Mouse (Mus musculus) bone marrow macrophage, adult 2 months (primary cell): ENCODE data around the gene Mctp2. TPM values are rescaled to one million over a fixed set of nuclear protein-coding genes. Genes with fewer than 3 reads are reported as not detected.

Source experiments
- H3K27ac ChIP-seq: 2 replicates; pipeline ENCODE4 v1.5.1; 2012; ENCODE audit warnings: low read depth, low read length; ENCODE audit not compliant: insufficient read depth
- H3K4me1 ChIP-seq: 2 replicates; pipeline ENCODE4 v1.6.1; 2012; ENCODE audit warnings: low read length; ENCODE audit not compliant: control insufficient read depth, insufficient read depth
- H3K4me3 ChIP-seq: 2 replicates; pipeline ENCODE4 v1.5.1; 2012; ENCODE audit warnings: mild to moderate bottlenecking, low read length, moderate library complexity; ENCODE audit not compliant: insufficient read depth
- CTCF ChIP-seq: IDR thresholded peaks from 2 replicates; pipeline ENCODE4 v1.5.1; 2012; ENCODE audit warnings: low read depth, mild to moderate bottlenecking, low read length, moderate library complexity
- POLR2A ChIP-seq: IDR thresholded peaks from 2 replicates; pipeline ENCODE4 v1.6.1; 2012; ENCODE audit warnings: mild to moderate bottlenecking, low read depth, low read length, borderline replicate concordance
- polyA plus RNA-seq: library from polyadenylated mRNA; stranded (reverse); fragments of >200 nt; gene quantifications from 2 replicates; pipeline ENCODE4 v1.2.4, GENCODE M21; 2012; ENCODE audit not compliant: missing spikeins, insufficient read depth, insufficient read length

Gene Mctp2
- not detected in 2 replicates for polyA plus RNA-seq

DNA sequence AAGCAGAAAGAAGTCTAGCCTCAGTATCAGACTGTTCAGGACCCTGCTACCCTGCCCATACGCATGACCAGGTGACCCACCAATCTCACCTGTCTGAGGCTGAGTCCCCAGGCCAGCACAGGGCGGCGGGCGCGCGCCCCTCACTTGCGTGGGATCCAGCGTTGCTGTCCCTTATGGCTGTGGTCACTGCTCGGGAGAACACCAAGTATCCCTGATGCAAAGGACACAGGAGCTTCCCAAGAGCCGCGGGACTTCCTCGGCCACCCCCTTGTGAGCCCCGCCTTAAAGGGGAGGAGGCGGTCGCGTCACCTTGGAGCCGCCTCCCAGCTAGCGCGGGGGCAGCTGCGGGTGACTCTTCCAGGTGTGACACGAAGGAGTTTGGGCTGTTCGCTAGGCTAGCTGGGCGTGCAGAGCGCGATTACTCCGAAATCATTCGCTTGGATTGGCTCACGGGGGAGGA lies at the start of gene Mctp2:
Mctp2 (minus strand) TSS at position 227 of the 460 bp plus-strand sequence.
- no peak for TF ChIP-seq CTCF
- TF ChIP-seq POLR2A, result no peak
- H3K27ac ChIP-seq, result no peak within 1 kb of the TSS
- H3K4me3 ChIP-seq, result no peak within 1 kb of the TSS
- no peaks in the 10 kb centered on the region for H3K4me1 ChIP-seq

DNA sequence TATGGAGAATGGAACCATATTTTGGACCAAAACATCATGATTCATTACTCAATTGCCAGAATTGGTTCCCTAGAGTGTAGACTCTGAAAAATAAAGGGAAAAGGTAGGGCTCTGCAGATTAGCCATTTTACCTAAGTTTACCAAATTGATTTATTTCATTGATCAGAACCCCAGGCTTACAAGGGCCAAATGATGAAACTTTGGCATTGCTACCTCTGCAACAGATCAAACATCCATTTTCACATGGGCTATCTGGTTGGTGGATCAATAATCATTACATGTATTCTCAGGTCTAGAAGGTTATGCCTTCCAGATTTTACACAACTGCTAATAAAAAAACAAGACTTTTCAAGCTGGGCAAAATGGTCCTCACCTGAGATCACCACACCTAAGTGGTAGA lies 39.5 kb upstream of the Mctp2 start:
- TF ChIP-seq CTCF (no peak), POLR2A (no peak)

DNA sequence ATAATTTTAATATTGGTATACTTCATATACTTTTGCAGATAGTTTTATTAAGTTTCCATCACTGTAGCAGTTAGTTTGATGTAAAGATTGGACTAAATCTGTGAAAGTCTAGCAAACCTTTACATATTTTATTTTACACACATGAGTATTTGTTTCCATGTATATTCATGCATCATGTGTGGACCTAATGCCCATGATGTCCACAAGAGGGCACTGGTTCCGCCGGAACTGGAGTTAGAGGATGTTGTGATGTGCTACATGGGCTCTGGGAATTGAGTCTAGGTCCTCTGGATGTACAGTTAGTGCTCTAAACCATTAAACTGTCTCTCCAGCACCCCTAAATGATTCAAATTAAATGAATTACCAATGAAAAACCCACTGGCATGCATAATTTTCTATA lies 37.3 kb upstream of the Mctp2 start:
- TF ChIP-seq CTCF (no peak), POLR2A (no peak)
- Histone ChIP-seq H3K4me1 (no peaks in the 10 kb centered on the region), H3K27ac (no peak overlapping the region), H3K4me3 (no peak overlapping the region)

More for the DNA sequence above, 39.5 kb upstream of the Mctp2 start:
- Histone ChIP-seq H3K27ac (no peak overlapping the region), H3K4me1 (no peaks in the 10 kb centered on the region), H3K4me3 (no peak overlapping the region)

DNA sequence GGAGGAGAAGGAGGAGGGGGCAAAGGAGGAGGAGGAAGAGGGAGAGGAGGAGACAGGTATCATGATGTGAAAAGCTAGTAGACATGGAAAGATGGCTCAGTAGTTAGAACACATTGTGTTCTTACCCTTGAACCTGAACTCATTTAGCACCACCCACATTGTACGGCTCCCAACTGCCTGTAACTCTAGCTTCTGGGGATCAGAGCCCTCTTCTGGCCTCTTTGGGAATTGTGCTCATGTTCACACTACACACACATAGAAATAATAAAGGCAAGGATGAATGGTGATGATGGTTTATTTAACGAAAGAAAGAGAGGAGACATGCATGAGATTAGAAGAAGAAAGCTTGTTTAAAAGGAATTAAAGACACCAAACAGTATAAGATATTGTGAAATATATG lies 36.4 kb upstream of the Mctp2 start:
- Histone ChIP-seq H3K4me1 (no peaks in the 10 kb centered on the region), H3K27ac (no peak overlapping the region), H3K4me3 (no peak overlapping the region)
- no peak for TF ChIP-seq CTCF
- no peak for TF ChIP-seq POLR2A

DNA sequence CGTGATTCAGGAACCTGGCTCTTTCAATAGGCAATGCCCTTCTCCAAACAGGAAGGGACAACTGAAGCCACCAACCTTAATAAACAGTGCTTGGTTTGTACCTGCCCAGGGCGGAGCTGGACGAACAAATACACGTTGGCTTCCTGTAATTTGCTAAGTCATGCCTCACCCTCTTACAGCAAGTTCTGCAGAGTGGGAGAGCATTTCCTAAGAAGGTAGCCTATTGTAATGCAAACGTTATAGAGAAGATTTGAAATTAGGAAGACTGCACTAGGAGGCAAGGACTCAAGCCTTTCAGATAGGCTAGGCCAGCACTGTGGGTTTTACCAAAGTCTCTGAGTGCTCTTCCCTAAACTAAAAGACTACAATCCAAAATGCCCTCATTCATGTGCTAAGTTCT lies 19.6 kb upstream of the Mctp2 start:
- Histone ChIP-seq H3K4me3 (no peak overlapping the region), H3K4me1 (no peaks in the 10 kb centered on the region), H3K27ac (no peak overlapping the region)
- TF ChIP-seq CTCF (no peak), POLR2A (no peak)

DNA sequence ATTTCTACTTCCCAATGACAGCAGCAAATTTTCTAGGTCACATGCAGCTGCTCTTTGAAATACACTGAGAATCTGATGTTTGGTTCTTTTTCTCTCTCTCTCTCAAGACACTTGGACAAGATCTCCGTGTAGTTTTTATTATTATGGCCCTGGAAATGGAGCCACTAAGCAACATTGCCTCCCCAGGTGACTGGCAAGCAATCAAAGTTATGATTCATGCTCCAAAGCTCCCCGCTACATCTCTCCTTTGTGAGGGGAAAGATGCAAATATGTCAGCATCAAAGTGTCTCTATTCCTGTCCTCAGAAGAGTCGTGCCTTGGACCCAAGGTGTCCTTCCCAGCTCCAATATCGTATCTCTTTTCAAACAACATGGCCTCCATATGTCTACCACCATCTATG lies 14.5 kb upstream of the Mctp2 start:
- no peak overlapping the region for H3K4me3 ChIP-seq
- TF ChIP-seq POLR2A (no peak), CTCF (no peak)
- no peak overlapping the region for H3K27ac ChIP-seq
- no peaks in the 10 kb centered on the region for H3K4me1 ChIP-seq

DNA sequence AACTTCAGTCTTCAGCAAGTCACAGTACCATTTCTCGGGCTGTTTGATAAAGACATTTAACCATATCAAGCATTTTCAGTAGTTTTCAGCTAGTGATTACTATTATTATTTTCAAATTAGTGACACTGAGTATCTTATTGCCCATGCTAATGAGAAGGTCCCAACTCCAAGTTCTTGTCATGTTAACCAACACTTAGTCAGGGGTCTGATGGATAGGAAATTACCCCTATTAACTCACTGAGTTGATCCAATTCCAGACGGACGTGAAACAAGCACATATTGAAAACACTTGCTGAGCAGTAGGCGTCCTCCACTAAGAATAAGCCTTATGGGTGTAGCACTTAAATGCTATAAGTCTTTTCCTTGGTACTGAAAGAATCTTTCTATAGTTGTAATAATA lies 14.0 kb upstream of the Mctp2 start:
- Histone ChIP-seq H3K4me1 (no peaks in the 10 kb centered on the region), H3K4me3 (no peak overlapping the region), H3K27ac (no peak overlapping the region)
- no peak for TF ChIP-seq CTCF
- no peak for TF ChIP-seq POLR2A

DNA sequence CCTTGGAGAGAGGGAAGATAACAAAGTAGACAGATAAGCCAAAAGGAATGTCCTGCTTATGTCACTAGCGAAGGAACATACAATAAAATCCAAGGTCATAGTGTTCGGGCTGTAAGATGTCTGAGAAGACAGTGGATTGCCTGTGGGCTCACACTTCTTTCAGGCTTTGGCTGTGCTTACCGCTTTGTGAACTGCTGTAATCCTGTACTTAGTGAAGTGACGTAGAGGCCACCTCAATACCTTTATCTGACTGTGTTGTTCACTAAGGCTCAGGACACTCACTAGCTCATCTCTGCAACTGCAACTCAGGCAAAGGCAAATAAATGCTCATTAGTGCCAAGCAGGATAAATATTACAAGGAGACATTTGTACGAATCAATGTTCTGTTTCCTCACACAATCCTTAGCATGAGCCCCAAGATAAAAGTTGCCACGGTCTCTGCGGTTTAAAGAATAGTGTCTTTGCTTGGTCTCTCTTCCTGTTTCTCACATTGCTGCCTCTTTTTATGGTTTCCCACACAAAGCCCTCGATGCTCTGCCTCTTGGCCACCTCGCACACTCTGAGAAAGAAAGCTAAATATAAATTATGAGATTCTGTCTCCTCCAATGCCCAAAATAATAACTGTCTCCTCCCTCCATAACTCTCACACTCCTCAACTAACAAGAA lies 8.1 kb upstream of the Mctp2 start:
- TF ChIP-seq POLR2A (no peak), CTCF (no peak)
- Histone ChIP-seq H3K27ac (no peak overlapping the region), H3K4me1 (no peaks in the 10 kb centered on the region), H3K4me3 (no peak overlapping the region)

DNA sequence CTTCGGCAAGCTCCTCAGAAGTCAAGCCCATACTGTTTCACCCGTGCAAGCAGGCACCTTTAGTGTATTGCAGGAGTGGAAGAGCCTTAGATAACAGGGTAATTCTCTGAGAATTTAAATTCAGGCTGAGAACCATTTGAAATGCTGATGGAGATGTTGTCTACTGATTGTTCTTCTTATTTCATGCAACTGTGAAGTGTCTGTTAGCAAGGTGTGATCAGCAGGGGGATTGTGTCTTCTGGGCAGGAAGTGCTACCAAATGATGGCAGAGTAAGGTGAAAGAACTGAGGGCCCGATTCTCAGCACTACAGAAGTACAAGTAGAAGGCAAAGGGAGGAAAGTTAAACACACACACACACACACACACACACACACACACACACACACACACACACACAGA lies 7.5 kb upstream of the Mctp2 start:
- TF ChIP-seq CTCF (no peak), POLR2A (no peak)

DNA sequence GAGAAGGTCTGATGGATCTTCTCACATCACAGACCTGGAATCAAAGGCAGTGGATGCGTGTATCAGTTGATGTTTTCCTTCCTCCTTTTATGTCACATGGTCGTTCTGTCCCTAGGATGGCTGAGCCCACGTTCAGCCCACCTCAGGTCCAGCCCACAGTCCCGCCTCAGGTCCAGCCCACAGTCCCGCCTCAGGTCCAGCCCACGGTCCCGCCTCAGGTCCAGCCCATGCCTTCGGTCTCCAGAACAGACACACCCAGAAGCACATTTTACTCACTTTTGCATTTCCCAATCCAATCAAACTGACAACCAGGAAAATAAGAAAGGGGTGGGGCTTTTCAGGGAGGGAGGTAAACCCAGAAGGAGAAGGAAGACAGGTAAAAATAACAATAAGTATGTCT lies 5.2 kb upstream of the Mctp2 start:
- Histone ChIP-seq H3K4me1 (no peaks in the 10 kb centered on the region), H3K27ac (no peak overlapping the region), H3K4me3 (no peak overlapping the region)
- TF ChIP-seq POLR2A, result no peak
- TF ChIP-seq CTCF, result no peak

More for the DNA sequence above, 7.5 kb upstream of the Mctp2 start:
- H3K4me1 ChIP-seq, result no peaks in the 10 kb centered on the region
- H3K27ac ChIP-seq, result no peak overlapping the region
- no peak overlapping the region for H3K4me3 ChIP-seq
